Mouse (Mus musculus) adrenal gland, adult 2 months (tissue): ENCODE measurements around the gene Rwdd2b. TPM values are rescaled to one million over a fixed set of nuclear protein-coding genes. Genes with fewer than 3 reads are reported as not detected.

Experiments
- DNase-seq: peaks from one replicate; pipeline ENCODE4 v3.0.0; 2021
- long read RNA-seq: library from polyadenylated mRNA; stranded (forward); transcript quantifications from one replicate; pipeline ENCODE4 v2.0.0, GENCODE M21; 2021
- polyA plus RNA-seq: library from polyadenylated mRNA; depleted of rRNA; stranded (reverse); fragments of >200 nt; gene quantifications from 2 replicates; pipeline ENCODE4 v1.2.3, GENCODE M21; 2012; rRNA removed
- total RNA-seq, 2 experiments: library from RNA; stranded (reverse); gene quantifications; 2 replicates each; pipeline ENCODE4 v1.2.3; 2021

The Rwdd2b gene
- 1 to 10 TPM; 5.2 to 5.3 TPM for total RNA-seq
- polyA plus RNA-seq, result 1.1 and 1.7 TPM in 2 replicates
- long read RNA-seq, transcript Rwdd2b-201 (5 exons, 2,009 nt), result major isoform, 7 of 7 reads
- long read RNA-seq, partial matches to known transcripts, result 0 of 7 reads
- long read RNA-seq, other reads (novel, unspliced or antisense), result 0 of 7 reads

GRCm38 (mm10) chr16:87440184-87440686 lies at the start of gene Rwdd2b:
Rwdd2b (minus strand) TSS chr16:87440573.
- DNase-seq, result peak; percentile 95

DNA sequence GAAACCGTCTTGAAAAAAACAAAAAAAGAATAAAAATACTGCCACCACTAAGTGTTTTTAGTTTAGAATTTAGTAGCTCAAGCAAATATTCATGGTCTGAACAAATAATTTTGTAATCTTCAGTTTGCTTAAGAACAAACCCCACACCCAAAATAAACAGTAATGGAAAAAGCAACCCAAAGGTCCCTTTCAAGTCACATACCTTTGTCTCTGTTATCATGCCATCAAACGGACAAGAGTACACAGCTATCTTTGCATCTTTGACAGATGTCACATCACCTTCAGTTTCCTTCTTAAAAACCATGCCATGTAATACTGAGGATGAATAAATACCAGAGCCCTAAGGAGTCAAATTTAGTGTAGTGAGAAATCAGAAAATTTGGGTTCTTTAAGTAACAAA lies 48.2 kb upstream of the Rwdd2b start:
- no peak for DNase-seq

GRCm38 (mm10) chr16:87486739-87487138 lies 46.4 kb upstream of the Rwdd2b start:
- no peak for DNase-seq

- no peak for DNase-seq
These were observed 44.0 kb upstream of the Rwdd2b start for GRCm38 (mm10) chr16:87484367-87484766.

- no peak for DNase-seq
These were observed 30.2 kb upstream of the Rwdd2b start for GRCm38 (mm10) chr16:87470579-87470978.

- DNase-seq, result no peak
These were observed 18.4 kb upstream of the Rwdd2b start for GRCm38 (mm10) chr16:87458752-87459151.

- no peak for DNase-seq
These were observed 14.8 kb upstream of the Rwdd2b start for GRCm38 (mm10) chr16:87455180-87455611.

- peak; percentile 97 for DNase-seq
These were observed 14.2 kb upstream of the Rwdd2b start, which contains the start of gene Usp16 for GRCm38 (mm10) chr16:87454419-87455179. Usp16 (plus strand) TSS chr16:87454703.

DNA sequence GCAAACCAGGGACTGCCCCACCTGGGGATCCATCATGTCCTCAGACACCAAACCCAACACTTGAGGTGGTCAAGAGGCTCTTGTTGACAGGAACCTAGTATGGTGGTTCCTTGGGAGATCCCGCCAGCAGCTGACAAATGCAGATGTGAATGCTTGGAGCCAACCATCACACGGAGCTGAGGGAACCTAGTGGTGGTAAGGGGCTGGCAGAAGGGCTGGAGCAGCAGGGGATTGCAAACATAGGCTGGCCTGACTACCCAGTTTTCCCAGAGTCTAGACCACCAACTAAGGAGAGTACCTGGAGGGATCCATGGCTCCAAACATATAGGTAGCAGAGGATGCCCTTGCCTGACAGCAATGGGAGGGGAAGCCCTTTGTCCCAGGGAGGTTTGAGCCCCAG lies 12.9 kb upstream of the Rwdd2b start:
- no peak for DNase-seq

- DNase-seq, result no peak
These were observed 5.2 kb upstream of the Rwdd2b start for GRCm38 (mm10) chr16:87445528-87445927.

DNA sequence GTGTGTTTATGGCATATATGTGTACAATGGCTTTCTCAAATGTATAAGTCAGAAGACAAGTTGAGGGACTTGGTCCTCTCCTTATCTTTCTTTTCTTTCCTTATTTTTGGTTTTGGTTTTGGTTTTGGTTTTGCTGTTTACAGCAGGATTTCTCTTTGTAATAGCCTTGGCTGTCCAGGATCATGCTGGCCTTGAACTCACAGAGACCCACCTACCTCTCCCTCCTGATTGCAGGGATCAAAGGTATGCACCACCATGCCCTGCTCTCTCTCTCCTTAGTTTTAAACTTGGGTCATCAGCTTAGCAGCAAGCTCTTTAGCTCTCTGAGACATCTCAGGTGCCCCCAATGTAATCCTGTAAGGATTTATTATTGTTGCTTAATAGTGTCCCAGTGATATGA lies 4.7 kb upstream of the Rwdd2b start:
- no peak for DNase-seq

DNA sequence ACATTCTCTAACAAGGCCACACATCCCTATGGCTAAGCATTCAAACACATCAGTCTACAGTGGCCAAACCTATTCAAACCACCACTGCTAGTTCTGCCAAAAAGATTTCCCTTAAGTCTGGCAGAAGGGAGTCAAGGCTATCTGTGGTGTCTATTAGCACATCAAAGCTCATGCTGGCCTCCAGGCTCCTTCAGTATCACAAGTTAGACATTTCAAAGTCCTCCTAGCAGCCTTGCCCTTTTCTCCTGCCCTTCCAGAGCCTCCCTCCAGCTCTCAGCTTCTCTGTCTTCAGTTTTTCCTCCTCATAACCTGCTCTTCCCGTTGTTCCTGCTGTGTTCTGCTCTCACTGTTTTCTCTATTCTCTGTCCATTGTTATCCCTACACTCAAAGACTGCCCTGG lies 3.7 kb upstream of the Rwdd2b start:
- DNase-seq, result peak; percentile 31

- no peak for DNase-seq
These were observed 2.9 kb upstream of the Rwdd2b start for GRCm38 (mm10) chr16:87443245-87443644.

GRCm38 (mm10) chr16:87442291-87442690 lies 1.9 kb upstream of the Rwdd2b start:
- no peak for DNase-seq

DNA sequence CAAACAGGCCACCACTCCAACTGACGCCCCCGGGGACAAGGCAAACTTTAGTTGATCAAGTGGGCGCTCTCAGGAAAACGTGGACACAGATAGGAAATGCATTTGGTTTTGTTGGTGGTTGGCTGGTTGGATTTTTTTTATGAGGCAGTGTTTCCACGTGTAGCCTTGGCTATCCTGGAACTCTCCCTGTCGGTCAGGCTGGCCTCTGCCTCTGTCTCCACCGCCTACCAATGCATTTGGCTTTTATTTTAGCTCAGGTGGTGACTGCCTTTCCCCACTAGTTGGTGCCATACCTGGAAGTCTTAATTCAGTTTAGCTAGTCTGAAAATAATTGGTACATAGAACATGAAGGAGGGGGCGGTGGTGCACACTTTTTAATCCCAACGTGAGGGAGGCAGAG lies 716 bp upstream of the Rwdd2b start:
- DNase-seq, result peak; percentile 18

- DNase-seq, result no peak
These were observed 1.7 kb downstream of the Rwdd2b start for GRCm38 (mm10) chr16:87438697-87439096.

GRCm38 (mm10) chr16:87437096-87437495 lies 3.3 kb downstream of the Rwdd2b start:
- no peak for DNase-seq

GRCm38 (mm10) chr16:87435411-87436205 lies 4.8 kb downstream of the Rwdd2b start:
- no peak for DNase-seq

- DNase-seq, result no peak
These were observed 5.4 kb downstream of the Rwdd2b start for GRCm38 (mm10) chr16:87434946-87435345.

DNA sequence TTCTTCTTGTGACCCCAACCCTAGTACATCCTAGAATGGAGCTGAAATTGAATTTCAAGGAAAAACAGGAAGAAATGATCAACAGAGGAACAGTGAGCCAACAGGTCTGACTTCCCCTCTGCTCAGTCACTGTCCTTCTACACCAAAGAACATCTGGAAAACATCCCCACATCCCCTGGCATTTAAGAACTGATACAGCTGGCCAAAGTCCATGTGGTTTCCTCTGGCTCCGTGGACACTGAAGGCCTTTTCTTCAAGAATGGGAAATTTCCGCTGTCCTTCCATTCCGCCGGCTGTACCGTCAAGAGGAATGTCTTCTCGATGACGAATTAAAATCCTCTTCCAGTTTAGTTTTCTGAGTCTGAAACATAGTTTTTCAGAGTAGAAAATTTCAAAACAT lies 6.1 kb downstream of the Rwdd2b start:
- no peak for DNase-seq

GRCm38 (mm10) chr16:87432033-87432814 lies 8.1 kb downstream of the Rwdd2b start, which contains the start of gene Ltn1:
Ltn1 (minus strand) TSS chr16:87432612.
- peak; percentile 99 for DNase-seq

DNA sequence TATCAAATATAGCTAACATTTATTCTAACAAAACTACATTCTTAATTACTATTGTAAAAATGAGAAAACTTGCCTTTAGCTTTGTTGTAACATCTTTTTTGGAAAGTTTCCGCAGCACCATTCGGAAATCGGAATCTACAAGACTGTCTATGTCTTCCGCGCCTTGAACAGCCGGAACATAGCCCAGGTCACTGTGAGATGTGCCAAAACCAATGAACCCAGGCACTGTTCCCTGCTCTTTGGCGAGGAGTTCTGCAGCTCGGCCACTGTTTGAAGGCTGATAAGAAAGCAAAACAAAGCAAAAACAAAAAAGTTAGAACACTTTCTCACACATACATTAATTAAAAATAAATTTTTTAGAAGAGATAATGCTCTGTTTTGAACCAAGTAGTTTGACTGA lies 12.9 kb downstream of the Rwdd2b start:
- no peak for DNase-seq
